Mouse (Mus musculus) megakaryocyte progenitor cell, adult 5-6 weeks (primary cell): Measurements from ENCODE around the gene Camk1d. TPM values are rescaled to one million over a fixed set of nuclear protein-coding genes. Genes with fewer than 3 reads are reported as not detected.
"Not testable (repeated sequence)": the region's sequence is repeated elsewhere in the genome, so short reads cannot be mapped to it uniquely, and the experiment has no call there.

Experiments
- ATAC-seq: replicated peaks from 2 replicates; pipeline ENCODE4 v1.8.0; 2016; ENCODE audit warnings: mild to moderate bottlenecking, moderate TSS enrichment, inconsistent platforms; ENCODE audit not compliant: poor library complexity
- total RNA-seq, 2 experiments: library from RNA; stranded (forward) in 1 of 2; stranded (reverse) in 1 of 2; fragments of 157-497, 149-512 nt in 1 of 2; fragments of 200-1000 nt in 1 of 2; gene quantifications; 2 replicates each; pipeline versions ENCODE4 v1.2.3 to v1.2.4; 2015 to 2017

Gene Camk1d
- total RNA-seq, 2 experiments from 2014 or later: 1.5 to 4.2 TPM

DNA sequence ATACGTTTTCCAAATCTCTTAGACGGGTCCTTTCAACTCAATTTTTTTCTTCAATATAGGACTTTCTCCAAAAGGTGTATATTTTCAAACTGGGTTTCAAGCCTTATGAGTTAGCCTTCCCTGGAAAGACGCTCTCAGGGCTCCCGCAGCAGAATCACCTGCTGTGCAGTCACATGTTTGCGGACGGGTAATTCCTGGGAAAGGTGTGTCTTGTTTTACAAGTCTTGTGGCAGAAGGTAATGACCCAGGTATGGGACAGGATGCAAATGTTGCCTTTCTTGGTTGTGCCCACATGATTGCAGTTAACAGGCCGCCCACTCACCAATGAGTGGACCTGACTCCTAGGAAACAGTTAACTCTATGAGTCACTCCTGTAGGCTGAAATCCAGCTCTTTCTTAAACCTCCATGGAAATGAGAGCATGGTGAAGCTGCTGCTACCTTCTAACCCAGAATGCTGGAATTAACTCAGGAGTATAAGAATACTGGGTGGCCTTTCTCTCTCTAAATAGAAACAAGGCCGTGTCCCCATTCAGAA, 95.9 kb downstream of the Camk1d start:
- no peak for ATAC-seq

DNA sequence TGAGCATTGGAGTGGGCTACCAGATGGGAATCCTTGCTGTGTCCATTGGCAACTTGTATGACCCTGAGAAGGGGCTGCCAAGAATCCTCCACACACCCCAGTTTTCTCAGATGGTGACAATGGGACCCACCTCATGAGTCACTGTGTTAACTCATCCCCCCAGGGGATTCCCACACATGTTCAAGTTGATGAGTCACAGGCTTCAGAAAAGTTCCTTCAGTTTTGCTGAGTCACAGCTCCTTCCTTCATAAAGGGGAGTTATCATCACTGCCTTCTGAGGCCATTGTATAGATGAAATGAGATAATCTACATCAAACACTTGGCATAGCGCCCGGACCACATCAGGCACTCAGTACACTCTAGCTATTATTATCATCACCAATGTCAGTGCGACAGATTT, 99.4 kb downstream of the Camk1d start:
- ATAC-seq: peak; percentile 57

DNA sequence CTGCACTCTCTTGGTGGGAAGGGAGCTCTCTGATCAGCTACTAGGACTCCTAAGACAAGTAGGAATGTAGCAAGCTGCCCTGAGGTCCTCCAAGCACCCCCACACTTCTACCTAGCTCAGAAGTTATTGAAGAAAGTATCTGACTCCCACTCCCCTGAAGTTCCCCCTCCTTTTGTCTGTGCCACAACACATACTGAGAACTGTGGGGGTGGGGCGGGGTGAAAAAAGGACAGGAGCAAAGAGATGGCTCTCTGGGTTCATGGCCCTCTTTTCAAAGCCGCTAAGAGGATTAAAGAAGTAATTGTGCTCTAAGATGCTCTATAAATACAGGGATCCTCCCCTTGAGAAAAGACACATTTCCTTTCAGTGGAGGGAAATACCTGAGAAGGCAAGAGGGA, 100.0 kb downstream of the Camk1d start:
- ATAC-seq: no peak

DNA sequence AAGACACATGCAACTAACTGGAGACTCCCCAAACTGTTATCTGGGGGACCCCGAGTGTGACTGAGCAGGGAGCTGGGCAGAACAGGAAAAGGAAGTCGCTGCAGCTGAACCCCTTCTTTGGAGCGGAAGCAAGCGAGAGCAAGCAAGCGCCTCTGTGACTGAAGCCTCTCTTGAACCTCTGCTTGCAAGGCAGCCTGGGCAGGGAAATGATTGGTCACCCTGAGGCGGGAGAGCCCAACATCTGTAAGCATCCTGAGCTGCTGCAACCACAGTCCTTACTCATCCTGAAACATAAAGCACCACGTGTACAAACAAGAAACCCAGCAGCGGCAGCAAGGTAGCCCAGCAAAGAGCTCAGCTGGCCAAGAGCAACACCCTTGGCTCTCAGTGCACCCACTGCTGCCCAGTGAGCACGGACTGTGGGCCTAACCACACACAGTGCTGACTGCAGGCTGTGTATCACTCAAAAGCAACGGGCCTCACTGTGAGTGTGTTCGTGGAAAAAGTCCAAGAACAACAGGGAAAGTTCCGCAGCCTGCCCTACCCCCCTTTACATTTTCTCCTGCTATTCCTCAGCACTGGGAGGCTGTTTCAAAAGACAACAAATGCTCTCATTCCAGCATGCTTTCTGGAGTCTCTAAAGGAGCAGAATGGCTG, 100.5 kb downstream of the Camk1d start:
- peak; percentile 58 for ATAC-seq

DNA sequence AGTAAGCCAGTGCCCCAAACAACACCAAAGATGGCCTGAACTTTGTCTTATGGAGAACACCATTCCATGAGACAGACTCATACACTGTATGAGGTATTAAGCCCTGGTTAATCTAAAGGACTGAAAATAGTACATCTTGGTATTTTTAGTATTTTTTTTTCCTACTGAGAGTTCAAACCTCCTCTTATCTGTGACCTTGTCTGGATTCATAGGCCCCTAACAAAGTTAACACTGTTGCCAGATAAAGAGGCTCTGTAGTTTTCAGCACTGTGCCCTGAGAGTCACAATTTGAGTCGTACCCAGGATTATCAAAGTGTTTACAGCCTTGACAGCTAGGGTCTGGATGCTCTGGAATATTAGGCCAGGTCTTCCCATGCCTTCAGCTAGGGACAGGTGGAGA, 102.7 kb downstream of the Camk1d start:
- ATAC-seq: no peak

DNA sequence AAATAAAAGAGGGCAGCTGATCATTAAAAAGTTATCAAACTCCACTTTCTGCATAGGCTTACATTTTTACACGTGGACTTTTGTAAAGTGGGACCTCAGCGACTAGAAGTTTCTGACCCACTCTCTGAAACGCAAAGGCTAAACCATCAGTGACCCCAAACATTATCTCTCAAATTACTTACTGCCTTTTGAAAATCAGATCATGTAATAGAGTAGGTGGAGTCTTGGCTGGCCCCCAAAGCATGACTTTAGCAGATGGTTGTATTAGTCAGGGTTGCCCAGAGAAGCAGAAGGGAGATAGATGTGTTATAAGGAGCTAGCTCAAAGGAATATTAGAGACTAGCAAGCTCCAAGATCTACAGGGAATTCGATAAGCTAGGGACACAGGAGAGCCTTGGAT, 103.8 kb downstream of the Camk1d start:
- ATAC-seq: no peak

DNA sequence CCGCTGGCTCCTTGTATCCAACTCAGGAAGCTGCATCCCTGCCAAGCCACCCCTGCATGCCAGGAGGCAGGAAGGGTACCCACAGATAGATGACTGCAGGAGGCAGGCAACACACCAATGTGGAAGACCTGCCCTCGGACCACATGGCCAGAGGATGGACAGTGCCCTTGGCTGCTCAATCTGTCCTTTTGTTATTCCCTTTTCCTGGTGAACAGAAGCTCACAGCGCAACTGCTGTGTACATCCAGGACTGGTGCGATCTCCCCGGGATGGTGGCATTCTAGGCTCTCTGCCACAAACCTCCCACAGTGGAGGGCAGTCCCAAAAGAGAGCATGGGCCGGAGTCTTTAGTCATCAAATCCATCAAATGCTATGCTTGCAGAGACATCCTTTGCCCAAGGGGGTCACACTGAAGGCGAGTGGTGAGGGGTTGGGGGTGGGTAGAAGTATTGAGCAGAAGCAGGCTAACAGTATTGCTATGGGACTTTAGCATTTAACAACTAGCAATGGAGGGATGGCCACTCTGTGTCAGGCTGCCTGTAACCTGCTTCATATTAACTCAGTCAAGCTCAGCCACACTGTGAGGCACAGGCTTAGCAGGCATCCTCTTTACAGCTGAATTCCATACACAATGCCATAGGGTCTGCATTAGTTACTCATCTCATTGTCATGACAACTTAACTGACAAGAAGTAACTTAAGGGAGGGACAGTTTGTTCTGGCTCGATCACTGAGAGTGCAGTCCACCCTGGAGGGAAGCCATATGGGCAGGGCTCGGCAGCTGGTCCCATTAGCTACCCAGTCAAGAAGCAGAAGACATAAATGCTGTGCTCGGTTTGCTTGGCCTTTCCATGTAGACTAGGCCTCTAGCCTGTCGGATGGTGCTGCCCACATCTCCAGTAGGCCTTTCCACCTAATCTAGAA, 106.1 kb downstream of the Camk1d start:
- no peak for ATAC-seq

DNA sequence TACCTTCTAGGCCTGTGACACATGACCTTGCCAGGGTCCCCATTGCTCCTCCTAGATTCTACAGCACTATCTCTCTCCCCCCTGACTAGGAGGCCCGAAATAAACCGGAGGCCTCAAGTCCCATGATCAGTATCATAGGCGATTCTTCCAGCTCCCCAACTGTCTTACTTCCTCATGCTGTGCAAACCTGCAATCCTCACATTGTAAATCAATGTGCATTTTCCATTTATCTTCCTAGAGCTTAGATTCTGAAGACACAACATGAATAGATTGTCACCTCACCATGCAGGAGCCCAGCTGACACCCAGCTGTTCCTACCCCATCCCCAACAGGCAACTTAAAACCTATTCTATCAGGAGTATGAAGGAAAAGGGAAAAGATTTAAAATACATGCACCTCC, 108.5 kb downstream of the Camk1d start:
- no peak for ATAC-seq

DNA sequence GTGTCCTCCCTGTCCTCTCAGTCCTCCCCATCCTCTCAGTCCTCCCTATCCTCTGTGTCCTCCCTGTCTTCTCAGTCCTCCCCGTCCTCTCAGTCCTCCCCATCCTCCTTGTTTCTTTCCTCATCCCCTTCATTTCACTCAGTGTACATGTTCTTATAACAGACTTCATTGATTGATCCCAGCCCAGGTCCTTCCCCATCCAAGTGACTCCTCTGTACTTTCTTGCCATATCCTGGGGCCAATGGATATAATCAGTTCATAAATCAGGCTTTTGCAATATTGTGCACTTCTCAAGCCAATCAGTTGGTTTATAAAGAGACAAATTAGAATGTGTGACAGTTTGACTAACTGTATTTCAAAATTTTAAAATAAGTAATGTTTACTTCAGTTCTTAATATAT, 112.3 kb downstream of the Camk1d start:
- ATAC-seq: no peak

DNA sequence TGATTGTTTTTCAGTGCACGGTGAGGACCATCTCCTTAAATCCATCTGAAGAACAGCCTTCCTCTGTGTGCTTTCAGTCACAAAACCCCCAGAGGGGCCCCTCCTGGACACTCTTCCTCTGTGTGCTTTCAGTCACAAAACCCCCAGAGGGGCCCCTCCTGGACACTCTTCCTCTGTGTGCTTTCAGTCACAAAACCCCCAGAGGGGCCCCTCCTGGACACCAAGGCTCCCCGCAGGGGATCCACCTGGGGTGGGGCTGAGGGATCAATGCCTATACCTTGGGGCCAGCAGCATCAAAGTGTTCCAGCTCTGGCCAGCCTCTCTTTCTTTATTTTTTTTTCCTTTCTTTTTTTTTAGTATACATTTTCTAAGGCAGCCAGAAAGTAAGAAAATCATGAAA, 113.1 kb downstream of the Camk1d start:
- ATAC-seq: not testable (repeated sequence)

DNA sequence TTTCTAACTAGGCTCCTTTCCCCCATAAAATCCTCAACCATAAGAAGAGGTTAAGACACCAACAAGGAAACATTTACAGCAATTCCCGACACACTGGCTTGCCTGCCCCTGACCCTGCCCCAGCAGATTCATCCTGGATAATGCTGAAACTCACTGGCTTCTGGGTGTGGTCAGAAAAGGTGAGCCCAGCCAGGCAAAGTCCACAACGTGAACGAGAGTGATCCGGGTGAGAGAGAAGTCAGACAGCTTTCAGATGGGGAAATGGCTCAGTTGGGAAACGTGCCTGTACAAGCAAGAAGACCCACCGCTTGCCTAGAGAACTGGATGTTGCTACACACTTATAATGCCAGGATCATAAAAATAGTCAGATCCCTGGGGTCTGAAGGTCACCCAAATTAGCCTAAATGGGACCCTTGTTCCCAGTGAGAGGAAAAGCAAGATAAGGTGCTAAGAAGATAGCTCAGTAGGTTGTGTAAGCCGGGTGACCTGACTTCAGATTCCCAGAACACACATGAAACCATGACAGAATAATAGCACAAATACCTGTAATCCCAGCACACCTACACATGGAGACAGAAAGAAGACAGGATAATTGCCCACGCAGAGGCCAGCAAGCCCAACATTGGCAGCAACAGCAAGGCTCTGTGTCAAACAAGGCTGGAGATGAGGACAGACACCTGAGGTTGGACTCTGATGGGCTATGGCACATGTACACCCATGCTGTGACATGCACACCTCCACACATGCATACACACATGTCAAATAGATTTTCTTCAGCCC, 113.9 kb downstream of the Camk1d start:
- no peak for ATAC-seq

DNA sequence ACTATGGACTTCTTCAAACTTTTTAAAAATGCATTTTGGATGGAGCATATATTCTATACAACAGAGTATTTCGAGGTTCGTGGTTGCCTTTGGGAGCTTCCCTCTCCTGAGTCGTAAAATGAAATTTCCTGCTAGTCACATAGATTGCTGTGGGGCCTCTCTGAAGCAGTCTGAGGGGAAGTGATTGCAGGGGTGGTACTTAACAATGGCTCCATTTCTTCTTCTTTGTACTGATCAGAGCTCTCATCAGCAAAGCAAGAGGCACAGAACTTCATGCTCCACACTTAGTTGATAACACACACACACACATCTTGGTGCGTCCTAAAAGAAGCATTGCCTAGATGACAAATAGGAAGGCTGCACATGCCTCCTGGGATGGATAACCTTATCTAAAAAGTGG, 114.6 kb downstream of the Camk1d start:
- no peak for ATAC-seq

DNA sequence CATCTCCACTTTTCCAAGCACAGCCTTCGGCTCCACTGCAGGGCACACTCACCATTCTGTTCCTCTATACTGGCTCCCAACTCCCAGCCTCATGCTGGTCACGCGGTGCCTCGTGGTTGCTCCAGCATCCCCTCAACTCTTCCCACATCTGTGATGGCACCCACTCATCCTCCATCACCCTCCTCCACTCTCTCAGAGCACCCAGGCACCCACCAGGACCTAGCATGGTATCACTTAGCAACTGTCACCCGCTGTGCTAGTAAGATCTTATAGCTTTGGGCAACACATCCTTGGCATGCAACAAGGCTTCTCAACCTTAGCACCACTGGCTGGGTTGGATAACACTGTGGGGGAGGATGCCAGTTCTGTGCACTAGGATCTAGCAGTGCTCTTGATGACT, 115.8 kb downstream of the Camk1d start:
- ATAC-seq: no peak

DNA sequence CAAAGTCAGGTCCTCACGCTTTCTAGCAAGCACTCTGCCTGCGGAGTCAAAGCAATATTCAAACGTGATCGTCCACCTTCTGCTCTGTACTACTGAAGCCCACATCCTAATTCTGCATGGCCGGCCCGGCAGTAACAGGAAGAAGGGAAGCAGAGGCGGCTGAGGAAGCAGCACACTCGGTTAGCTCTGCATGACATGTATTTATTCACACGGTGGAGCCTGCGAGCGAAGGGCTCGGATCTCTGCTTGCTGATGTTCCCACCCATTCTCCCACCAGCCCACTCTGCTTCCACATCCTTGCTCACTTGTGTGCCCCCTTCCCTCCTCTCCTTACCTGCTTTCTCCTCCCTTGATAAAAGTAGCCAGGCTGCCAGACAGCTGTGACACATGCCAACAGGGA, 117.4 kb downstream of the Camk1d start:
- ATAC-seq: peak; percentile 74

DNA sequence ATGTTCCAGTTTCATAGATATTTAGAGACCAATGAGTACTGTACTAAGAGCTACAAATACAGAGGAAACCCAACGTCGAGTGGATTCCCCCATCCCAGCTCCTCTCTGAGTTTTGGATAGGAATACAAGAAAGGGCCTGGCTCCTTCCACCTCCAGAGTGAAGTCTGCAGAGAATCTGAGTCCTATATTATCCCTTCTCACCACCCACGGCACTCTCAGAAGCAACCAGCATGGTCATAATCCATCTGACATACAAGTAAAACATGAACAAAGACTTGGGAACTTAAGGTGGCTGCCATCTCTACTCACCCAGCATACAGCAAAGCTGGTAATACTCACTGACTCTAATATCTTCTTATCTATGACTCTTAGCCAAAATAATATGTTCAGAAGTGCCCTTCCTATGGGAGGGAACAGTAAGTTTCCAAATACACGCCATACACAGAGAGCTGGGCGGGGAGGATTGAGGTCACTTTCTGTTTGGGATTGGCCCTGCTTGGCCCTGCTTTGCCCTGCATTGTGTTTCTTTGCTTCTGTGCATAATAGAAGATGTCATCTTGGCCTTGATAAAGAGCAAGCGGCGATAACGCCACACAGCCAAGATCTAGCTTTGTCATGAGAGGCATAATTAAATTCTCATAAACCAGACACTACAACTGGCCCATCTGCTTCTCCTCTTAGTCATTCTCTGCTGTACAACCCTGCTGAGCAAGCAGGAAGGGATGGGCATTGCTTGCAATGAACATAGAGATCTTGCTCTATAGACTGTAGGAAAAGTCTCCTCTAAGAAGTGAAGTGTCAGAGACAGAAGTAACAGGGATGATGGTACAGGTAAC, 118.7 kb downstream of the Camk1d start:
- no peak for ATAC-seq

DNA sequence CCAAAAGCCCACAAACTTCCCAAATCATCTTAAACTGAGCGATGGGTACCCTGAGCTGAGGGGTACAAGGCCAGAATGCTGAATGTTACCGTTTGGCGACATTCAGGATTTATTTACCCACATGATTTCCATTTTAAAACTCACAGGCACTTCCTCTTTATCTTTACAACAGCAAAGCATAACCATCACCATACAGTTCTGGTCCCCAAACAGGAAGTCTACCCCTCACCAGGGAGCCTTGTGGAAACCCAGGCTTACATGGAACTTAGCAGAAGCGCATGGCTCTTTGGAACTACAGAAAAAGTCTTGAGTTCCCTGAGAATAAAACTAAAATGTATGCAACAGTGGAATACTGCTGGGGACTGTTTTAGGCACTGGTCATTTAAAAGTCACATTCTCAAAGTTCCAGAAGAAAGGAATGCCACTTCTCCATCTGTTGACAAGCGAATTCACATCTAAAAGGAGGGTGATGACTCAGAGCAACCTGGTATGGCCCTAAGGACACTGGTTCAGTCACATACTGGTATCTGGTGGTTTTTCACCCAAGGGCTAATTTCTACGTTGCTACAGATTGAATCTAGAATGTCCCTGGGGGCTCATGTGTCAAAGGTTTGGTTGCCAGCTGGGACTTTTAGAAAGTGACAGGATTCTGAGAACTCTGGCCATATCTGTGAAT, 121.7 kb downstream of the Camk1d start:
- ATAC-seq: peak; percentile 71

DNA sequence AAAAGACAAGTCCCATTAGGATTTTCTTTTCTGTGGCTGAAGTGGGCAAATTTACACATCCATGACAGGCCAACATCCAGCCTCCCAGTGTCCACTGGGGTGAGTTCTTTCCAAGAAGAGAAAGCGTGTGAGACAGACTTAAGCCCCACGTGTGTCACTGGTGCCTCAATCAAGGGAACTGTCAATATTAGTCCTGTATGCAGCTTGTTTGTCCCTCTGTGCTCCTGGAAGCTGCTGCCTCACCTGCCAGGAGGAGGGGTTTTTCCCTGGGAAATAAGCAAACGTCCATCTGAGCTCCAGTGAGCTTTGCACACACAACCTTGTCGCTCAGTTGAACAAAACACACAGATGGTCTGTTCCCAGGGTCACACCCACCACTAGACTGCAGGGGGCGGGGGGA, 124.2 kb downstream of the Camk1d start:
- ATAC-seq: no peak

DNA sequence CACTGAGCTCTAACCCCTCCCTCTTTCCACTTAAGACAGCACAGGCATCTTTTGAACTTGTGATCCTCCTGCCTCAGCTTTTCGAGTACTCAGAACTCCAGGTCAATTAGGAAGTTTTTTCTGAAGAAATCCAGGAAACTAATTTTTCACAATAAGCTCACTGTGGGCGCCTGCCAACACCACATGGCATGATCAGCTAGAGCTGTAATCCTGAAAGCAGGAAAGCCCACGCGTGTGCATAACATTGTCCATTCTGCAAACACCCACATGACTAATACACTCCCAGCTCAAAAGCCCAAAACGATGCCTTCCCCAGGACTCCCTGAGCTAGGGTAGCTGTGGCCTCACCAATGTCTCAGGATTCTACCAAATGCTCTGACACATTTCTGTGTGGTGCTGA, 125.2 kb downstream of the Camk1d start:
- ATAC-seq: no peak

DNA sequence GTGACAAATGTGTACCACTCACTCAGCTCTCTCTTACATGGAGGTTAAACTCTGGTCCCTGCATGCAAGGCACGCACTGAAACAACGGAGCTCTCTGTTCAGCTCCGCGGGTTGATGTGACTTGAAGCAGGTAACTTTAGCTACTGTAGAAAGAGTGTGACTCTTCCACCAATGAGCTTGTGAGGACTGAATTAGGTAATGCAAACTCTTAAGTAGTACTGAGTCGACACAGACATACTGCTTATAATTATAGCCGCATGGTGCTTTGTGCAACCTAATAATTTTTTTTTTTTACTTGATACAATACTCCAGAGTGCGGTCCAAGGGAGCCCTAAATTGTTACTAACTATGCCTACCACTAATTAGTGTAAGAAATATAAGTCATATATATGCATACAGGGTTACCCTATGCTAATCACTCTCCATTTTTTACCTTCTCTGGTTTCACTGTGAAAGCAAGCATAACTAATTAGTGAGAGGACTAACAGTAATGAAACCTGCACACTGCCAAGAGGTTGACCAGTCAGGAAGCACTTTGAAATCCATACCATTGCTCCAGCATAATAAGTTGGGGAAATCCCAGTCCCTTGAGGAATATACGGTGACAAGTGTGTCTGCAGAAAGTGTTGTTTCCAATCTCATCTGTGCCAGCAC, 125.9 kb downstream of the Camk1d start:
- no peak for ATAC-seq
